Mouse (Mus musculus) gastrocnemius, adult 2 months (tissue): ENCODE results near the gene Bax. TPM values are rescaled to one million over a fixed set of nuclear protein-coding genes. Genes with fewer than 3 reads are reported as not detected.
"Not testable (repeated sequence)": the region's sequence is repeated elsewhere in the genome, so short reads cannot be mapped to it uniquely, and the experiment has no call there.

Experiments used
- DNase-seq: peaks from one replicate; pipeline ENCODE4 v3.0.0; 2022
- H3K27ac ChIP-seq: fragments of 200-600 bp; 2 replicates; pipeline ENCODE4 v1.8.1; 2022; ENCODE audit warnings: mild to moderate bottlenecking
- H3K4me3 ChIP-seq: fragments of 200-600 bp; 2 replicates; pipeline ENCODE4 v1.8.1; 2022; ENCODE audit warnings: mild to moderate bottlenecking, moderate library complexity
- CTCF ChIP-seq: fragments of 200-600 bp; IDR thresholded peaks from 2 replicates; pipeline ENCODE4 v1.8.1; 2022; ENCODE audit warnings: antibody characterized with exemption, mild to moderate bottlenecking, moderate library complexity
- intact Hi-C: fragments of 180-260 bp; cut with DNase I; formaldehyde crosslinking; loops from one replicate; pipeline ENCODE4 v1.15.1; 2025
- total RNA-seq, 2 experiments: library from RNA; stranded (reverse); gene quantifications; 2 replicates each; pipeline ENCODE4 v1.2.3; 2021

Bax gene
- total RNA-seq, 2 experiments from 2014 or later = 17.6 to 18.4 TPM

- peak; percentile 38 for DNase-seq
- TF ChIP-seq CTCF = no peak
- intact Hi-C loops = no loop called here
- H3K4me3 ChIP-seq = peak overlapping the region; percentile 26; the same call in 1 of the 2 replicates
- peak overlapping the region; percentile 94 for H3K27ac ChIP-seq
Measured at GRCm38 (mm10) chr7:45491264-45491663, 24.6 kb upstream of the Bax start.

GRCm38 (mm10) chr7:45490822-45491221 lies 24.1 kb upstream of the Bax start:
- no peak for DNase-seq
- intact Hi-C loops = no loop called here
- H3K27ac ChIP-seq = peak overlapping the region; percentile 94
- TF ChIP-seq CTCF = no peak
- no peak overlapping the region for H3K4me3 ChIP-seq

GRCm38 (mm10) chr7:45489578-45489977 lies 22.9 kb upstream of the Bax start:
- no peak for TF ChIP-seq CTCF
- intact Hi-C loops = no loop called here
- Histone ChIP-seq H3K4me3 (no peak overlapping the region), H3K27ac (peak overlapping the region; percentile 89; the same call in 1 of the 2 replicates)
- DNase-seq = no peak

GRCm38 (mm10) chr7:45488293-45489204 lies 21.9 kb upstream of the Bax start, which contains the start of gene Dhdh:
Gene Dhdh, minus strand, starts transcription at chr7:45488805.
- intact Hi-C loops = no loop called here
- H3K4me3 ChIP-seq = peak within 1 kb of the TSS; percentile 82
- DNase-seq = peak; percentile 89
- no peak for TF ChIP-seq CTCF
- H3K27ac ChIP-seq = peak within 1 kb of the TSS; percentile 89

- intact Hi-C loops = no loop called here
- TF ChIP-seq CTCF = no peak
- Histone ChIP-seq H3K27ac (peak overlapping the region; percentile 89), H3K4me3 (peak overlapping the region; percentile 82)
- no peak for DNase-seq
Measured at GRCm38 (mm10) chr7:45487861-45488292, 21.2 kb upstream of the Bax start.

- intact Hi-C loops = no loop called here
- no peak for TF ChIP-seq CTCF
- DNase-seq = no peak
- no peak within 1 kb of the TSS for H3K4me3 ChIP-seq
- peak within 1 kb of the TSS; percentile 89; the same call in 1 of the 2 replicates for H3K27ac ChIP-seq
Measured at GRCm38 (mm10) chr7:45486761-45487415, 20.2 kb upstream of the Bax start, which contains the start of gene Gm45808. Gene Gm45808, minus strand, starts transcription at chr7:45486811.

- intact Hi-C loops = no loop called here
- Histone ChIP-seq H3K27ac (no peak overlapping the region), H3K4me3 (no peak overlapping the region)
- no peak for DNase-seq
- TF ChIP-seq CTCF = no peak
Measured at GRCm38 (mm10) chr7:45486158-45486557, 19.5 kb upstream of the Bax start.

GRCm38 (mm10) chr7:45484985-45485384 lies 18.3 kb upstream of the Bax start:
- intact Hi-C loops, H3K4me3 ChIP-seq, H3K27ac ChIP-seq, DNase-seq: not testable (repeated sequence)

GRCm38 (mm10) chr7:45482166-45482565 lies 15.5 kb upstream of the Bax start:
- DNase-seq = no peak
- intact Hi-C loops = no loop called here
- Histone ChIP-seq H3K27ac (no peak overlapping the region), H3K4me3 (no peak overlapping the region)
- TF ChIP-seq CTCF = no peak

GRCm38 (mm10) chr7:45481374-45481927 lies 14.8 kb upstream of the Bax start, which contains the start of gene Tulp2:
Gene Tulp2, plus strand, starts transcription at chr7:45481877.
- peak; percentile 74 for DNase-seq
- no peak for TF ChIP-seq CTCF
- H3K4me3 ChIP-seq = no peak within 1 kb of the TSS
- intact Hi-C loops = no loop called here
- no peak within 1 kb of the TSS for H3K27ac ChIP-seq

GRCm38 (mm10) chr7:45480310-45480709 lies 13.6 kb upstream of the Bax start:
- H3K4me3 ChIP-seq, DNase-seq, intact Hi-C loops, H3K27ac ChIP-seq: not testable (repeated sequence)

GRCm38 (mm10) chr7:45478774-45479173 lies 12.1 kb upstream of the Bax start:
- Histone ChIP-seq H3K27ac (no peak overlapping the region), H3K4me3 (no peak overlapping the region)
- intact Hi-C loops = loop anchor here (1.0 to 5.0 kb wide), 2 partner anchors 29 to 204 kb away; partner anchors contain the start of gene Ntn5
- DNase-seq = no peak
- no peak for TF ChIP-seq CTCF

- Histone ChIP-seq H3K4me3 (no peak overlapping the region), H3K27ac (peak overlapping the region; percentile 85)
- peak; percentile 75 for TF ChIP-seq CTCF
- peak; percentile 80 for DNase-seq
- intact Hi-C loops = loop anchor here (2.0 to 5.0 kb wide), 2 partner anchors 84 to 205 kb away; partner anchors contain the start of gene Ntn5
Measured at GRCm38 (mm10) chr7:45477003-45477402, 10.3 kb upstream of the Bax start.
